Mouse (Mus musculus) mature B cell (primary cell): ENCODE data around the gene Lrmda.

Experiments
- in situ Hi-C: fragments of 300-500 bp; cut with MboI; formaldehyde crosslinking; loops from 2 replicates; pipeline ENCODE4 v1.14.3; 2019

Lrmda gene

DNA sequence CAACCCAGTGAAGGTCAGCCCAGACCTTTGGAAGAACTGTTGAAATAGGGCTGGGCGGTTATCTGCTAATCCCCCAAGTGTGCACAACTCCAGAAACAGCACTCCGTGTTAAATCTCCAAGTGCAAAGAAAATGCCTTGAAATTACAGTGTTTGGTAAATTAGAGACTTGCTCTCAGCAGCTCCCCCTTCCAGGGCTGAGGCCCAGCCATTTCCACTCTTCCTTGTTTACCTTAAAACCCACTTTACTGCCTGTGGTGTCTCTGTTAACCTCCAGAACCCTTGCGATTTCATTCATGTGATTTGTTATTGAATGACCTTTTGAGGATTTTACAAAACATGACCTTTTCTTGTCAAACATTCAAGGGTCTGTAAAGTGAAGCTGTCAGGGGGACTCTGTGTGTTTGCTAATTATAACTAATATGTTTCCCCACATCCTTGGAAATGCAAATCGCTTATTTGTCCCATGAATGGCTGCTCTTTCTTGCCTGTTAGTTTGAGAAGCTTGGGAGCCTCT lies 136.1 kb downstream of the Lrmda start:
- in situ Hi-C loops: no loop called here

DNA sequence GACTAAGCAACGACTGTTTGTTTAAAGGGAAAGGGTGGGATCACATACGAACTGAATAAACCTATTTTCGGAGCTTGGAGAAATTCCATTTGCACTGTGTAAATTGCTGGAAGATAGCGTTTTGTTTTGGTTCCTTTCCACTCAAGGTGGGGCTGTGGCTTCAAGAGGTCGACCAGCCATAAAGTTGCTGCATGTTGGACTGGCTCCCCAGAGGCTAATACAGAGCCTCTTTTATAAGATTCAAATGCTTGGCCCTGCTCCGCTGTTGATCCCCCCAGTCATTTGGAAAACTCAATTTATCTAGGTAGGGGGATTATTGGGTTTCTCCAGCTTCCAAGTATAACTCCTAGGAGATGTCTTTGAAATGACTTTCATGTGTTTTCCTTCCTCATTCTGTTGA lies 137.5 kb downstream of the Lrmda start:
- in situ Hi-C loops: no loop called here

DNA sequence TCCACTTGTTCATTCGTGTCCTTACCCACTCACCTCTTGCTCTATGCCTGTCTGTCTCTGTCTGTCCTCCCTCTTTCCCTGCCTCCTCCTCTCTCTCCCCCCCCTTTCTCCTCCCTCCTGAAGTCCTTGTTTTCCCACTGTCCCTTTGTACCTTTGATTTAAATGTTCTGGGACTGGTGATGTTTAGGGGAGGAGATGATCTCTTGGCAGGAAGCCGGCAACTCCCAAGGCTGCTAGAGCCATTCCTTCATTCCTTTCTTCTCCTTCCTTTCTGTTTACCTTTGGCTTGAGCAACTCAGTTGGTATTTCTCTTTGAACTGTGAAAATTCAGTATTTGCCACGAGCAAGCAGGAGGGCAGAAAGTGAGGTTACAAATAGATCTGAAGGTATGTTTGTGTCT lies 141.9 kb downstream of the Lrmda start:
- in situ Hi-C loops: no loop called here

DNA sequence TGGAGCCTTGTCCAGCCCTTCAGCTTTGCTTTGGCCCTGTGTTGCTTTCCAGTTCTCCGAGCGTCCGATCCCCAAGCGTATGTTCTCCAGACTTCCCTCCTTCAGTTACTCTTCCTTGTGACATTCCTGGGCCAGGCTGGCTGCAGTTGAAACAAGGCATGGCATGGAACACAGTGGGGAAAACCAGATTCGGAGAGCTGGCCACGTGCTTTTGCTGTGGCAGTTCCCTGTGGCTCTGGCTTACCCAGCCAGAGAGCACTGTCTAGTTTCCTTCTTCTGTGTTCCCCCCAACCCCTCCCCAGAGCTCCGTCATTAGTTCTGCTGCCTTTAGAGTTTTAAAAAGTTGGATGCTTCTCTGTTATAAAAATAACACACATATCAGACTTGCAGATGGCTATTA lies 147.8 kb downstream of the Lrmda start:
- in situ Hi-C loops: no loop called here

DNA sequence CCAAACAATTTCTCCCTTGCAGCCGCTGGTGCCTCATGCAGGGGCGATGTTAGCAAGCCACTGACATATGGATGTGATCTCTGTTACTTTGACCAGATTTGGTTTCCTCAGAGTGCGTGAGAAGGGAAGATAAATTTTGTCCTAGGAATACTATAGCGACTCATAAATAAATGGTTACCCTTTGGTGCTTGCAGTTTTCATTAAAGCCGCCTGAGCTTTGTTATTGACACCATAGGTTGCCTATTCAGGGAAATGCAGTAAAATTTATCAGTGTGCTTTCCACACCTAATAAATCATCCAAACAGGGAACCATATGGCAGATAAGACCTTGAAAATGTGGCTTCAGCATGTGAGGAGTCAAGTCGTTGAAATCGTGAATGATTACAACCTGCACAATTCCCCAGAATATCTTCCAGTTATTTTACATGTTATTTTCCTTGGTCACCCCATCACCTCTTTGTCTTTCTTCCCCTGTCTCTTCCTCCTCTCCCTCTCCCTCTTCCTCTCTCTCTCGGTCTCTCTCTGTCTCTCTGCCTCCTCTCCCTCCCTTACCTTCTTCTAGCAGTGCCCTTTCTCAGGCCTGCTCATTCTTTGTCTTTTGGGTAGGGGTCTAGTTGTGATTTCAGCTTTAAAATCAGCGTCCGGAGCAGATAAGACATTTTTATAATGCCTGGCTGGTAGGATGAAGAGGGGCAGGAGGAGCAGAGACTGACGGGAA lies 148.7 kb downstream of the Lrmda start:
- in situ Hi-C loops: no loop called here

DNA sequence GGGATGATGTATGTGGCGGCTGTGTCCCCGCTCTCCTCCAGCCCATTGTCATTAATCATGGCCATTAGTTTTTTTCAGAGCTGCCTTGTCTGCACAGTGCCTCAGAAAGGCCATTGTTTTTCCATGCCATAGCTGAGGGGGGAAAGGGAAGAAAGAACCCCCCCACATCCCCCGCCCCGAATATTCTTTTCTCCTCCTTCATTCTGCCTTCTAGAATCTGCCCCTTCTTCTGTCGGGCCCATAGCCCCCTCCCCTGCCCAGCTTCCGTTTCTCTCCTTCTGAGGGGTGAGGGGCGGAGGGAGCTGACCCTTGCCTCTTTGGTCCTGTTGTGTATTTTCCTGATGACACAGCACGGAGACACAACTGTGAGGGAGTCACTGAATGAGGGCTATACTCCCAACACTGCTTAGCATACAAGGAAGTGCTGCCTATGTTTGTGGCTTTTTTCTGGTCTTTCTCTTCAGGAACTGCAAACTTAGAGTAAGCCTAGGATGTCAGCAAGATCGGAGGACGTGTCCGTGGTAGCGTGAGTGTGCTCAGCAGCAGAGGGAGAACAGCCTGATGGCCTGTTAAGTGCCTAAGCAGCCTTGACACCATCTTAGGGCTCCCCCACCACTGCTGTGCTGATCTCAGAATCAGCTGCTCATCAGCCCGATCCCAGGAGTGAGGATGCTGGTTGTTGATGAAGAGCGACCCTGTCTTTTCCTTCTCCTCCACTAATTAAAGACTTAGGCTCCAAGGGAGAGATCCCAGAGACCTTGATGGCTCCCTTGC lies 149.5 kb downstream of the Lrmda start:
- in situ Hi-C loops: no loop called here

DNA sequence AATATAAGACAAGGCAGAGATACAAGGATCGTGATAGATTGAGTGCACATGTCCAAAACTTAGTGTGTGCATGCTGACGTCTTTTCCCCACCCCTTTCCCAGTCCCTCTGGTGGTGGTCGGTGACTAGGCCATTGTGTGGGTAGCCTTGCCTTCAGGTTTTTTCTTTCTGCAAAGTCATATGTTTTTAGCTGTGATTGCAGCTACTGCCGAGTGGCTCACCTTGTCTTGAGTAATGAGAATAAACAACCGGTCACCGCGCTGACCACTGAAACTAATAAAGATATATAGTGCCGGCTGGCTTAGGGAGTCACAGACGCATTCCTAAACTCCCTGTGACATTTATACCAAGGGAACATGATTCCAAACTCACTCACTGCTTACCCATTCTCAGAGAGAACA lies 155.2 kb downstream of the Lrmda start:
- in situ Hi-C loops: no loop called here

DNA sequence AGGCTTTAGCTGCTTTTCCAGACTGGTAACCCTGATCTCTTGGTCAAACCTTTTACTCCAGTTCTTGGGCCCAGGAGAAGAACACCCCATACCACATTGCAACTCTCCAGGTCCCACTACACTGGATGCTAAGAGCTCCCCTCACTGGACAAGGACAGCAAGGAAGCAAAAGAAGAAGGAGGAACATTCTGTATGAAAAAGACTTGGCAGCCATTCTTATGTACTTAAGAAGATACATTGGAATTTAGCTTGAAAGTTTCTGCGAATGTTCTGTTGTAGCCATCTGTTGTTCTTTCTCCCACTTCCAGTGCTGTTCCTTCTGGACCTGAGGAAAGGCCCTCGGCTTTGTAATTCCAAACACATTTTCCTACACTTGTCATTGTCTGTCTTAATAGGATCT lies 160.2 kb downstream of the Lrmda start:
- in situ Hi-C loops: no loop called here

DNA sequence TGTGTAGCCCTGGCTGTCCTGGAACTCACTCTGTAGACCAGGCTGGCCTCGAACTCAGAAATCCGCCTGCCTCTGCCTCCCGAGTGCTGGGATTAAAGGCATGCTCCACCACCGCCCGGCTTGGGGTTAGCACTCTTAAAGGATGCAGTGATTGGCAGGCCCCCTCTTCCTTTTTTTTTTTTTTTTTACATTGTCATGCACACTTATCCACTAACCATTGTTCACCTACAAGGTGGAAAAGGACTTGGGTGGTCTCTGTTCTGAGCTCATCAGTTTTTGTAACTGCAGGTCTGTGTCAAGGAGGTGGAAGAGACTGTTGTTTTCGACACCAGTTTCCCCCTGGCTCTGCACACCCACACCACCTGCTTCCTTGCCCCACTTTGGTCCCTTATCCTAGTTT lies 162.0 kb downstream of the Lrmda start:
- in situ Hi-C loops: no loop called here

DNA sequence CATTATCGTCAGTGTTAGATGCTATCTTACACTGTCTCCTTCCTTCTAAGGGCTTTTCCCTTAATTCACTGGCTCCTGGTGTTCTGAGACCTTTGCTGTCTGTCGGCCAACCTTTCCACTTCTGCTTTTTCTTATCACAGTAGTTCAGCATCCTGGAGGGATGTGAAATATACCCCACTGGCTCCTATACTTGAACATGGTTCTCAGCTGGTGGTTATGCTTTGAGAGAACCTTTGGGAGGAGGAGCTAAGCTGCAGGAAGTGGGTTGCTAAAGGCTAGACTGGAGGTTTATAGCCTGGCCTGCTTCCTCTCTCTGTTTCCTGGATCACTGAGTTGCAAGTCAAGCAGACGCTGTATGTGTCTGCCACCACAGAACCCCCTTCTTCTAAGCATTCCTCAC lies 163.7 kb downstream of the Lrmda start:
- in situ Hi-C loops: no loop called here

DNA sequence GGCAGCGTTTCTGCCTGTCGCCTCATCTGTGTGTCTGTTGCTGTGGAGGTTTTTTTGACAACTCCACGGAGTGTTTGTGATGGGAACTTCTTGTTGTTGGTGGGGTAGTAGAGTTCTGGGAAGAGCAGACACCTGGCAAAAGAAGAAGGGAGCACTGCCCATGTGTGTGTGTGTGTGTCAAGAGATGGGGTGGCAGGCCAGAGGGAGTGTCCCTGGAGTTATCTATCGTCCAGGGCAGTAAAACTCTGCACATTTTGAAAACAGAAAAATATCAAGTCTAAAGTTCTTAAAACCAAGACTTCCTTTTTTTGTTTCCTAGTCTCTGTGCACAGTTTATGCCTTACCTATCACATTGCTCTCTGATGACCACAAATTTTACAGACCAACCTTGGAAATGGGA lies 165.9 kb downstream of the Lrmda start:
- in situ Hi-C loops: no loop called here

DNA sequence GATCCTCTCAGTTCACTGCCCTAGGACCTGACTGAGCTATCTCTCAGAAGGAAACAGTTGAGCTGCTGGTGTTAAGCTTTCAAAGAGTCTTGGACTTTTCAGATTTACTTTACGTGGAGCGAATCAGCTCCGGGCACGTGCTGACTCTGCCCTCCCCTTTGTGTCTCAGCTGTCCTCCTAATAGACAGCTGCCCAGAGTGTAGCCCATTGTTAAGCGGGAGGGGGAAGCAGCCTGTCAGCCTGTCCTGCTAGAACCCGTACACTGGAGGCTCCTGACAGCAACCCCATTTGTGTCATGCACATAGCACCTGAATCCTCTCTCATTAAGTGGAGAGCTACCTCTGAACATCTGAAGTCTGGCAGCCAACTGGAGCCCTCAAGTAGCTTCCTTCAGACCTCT lies 170.6 kb downstream of the Lrmda start:
- in situ Hi-C loops: no loop called here

DNA sequence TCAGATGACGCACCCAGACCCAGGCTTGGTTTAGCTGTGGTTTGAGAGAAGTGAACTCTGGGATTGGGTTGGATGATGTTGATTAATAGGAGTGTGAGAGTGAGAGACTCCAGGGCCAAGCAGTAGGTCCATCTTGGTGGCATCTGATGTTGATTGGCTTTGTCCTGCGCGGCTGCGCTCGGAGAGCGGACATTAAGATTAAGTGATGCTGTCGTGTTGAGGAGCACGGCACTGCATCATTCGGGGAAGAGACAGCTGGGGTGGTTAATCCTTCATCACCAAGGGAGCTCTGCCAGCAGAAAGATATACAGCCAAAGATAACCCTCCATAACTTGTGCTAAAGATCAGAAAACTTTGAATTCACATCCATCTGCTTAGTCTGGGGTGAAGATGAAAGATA lies 172.7 kb downstream of the Lrmda start:
- in situ Hi-C loops: no loop called here

DNA sequence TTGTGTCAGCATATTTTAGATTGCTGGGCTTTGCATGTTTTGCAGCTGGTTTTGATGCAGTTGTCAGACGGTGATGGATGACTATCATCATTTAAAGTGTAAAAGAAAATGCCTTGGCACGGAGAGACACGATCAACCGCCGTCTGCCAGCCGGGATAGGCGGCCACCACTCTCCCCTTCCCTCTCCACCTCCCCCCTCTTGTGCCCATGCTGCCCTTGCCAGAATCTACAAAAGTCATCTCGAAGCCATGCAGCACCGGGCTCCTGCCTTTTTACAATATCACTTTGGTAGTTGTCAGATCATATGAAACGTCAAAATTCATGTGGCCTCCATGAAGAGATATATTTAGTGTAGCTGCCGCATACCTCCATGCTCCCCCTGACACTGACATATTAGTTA lies 178.5 kb downstream of the Lrmda start:
- in situ Hi-C loops: no loop called here

DNA sequence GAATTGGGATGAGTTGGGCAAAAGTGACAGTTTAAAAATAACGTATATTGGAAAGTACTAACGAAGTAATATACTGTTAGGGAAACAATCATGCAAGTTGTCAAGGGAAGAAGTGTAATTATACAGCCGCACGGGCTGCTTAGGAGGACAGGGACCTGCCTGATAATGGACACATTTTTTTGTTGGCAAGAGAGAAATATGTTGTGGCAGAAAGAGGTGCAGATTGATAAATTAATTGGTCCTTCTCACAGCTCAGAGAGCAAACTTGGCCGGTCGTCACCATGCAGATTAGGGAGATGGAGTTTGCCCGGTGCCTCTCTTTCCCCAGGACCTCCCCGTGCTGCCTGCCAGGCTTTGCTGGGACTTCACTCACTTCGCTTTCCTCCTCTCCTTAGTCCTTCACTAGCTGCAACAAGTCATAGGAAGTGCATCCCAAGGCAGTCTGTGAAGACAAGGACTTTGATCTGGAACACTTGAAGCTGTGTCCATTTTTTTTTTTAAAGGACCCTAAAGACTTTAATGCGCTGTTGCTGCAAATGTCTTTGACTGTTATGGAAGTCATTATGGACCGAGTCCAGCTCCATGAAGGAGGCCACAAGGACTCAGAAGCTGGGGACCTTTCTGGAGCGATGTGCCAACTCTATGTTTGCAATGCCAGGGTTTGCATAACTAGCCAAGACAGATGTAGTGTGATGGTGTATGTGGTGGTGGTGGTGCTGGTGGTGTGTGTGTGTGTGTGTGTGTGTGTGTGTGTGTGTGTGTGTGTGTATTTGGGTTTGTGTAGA lies 179.3 kb downstream of the Lrmda start:
- in situ Hi-C loops: no loop called here

DNA sequence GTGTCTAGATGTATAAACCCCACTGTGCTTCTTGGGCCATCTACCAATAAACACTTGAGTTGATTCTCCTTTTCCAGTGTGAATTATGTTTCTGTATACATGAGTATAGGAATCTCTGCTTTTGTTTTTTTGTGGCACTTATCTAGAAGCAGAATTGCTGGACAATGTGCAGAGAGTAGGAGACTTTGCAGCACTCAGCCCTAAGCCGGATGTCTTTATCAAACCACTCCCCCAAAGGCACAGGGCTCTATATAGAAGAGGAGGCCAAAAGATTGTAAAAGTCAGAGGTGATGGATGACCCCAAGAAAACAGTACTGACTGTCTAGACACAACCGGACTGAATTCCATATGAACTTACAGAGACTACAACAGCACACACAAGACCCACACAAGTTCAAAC lies 182.2 kb downstream of the Lrmda start:
- in situ Hi-C loops: no loop called here

DNA sequence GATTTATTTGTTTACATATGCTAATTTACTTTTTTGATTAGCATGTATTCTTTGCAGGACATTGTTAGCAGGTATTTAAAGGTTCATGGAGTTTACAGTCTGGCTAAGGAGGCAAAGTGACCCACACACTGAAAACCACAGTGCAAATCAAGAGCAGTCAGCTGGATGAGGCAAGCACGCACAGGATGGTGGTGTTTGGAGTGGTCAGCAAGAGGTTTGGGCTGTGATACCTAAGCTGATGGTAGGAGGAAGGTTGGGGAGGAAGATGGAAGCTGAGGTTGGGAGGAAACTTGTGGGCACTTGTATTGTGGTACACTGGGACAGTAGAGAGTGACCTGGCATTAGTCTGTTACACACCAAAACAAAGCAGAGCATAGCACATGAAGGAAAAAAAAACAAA lies 191.1 kb downstream of the Lrmda start:
- in situ Hi-C loops: no loop called here

DNA sequence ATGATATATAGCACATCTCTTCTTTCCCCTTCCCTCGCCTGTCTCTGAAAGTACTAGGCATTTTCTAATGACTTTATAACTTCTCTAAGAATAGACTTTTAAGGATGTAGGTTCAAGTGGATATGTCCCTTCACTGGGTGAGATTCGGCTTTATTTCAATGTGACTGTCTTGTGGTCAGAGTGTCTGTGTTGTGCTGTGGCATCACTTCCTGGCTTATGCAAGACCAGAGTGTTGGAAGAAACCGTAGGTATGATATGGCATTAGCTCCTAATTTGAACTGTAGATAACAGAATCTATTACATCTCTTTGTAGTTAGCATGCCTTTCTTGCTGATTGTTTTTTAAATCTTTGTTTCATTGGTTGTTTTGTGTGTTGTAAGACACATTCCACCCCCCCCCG lies 198.7 kb downstream of the Lrmda start:
- in situ Hi-C loops: no loop called here

DNA sequence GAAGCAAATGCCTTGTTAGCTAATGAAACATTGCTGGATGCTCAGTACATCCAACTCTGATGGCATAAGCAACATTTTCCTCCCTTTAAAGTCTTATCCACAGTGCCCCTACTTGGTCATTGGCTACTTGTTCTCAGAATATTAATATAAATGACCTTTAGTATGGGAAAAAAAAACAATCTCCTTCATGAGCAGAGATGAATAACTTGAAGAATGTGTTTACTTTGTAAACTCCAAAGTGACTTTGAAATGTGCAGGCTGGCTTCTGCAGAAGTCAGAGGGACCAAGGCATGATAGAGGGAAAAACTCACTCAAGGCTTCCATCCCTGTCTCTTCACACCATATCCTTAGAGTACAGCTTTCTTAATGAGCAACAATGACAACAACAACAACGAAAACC lies 202.5 kb downstream of the Lrmda start:
- in situ Hi-C loops: no loop called here

DNA sequence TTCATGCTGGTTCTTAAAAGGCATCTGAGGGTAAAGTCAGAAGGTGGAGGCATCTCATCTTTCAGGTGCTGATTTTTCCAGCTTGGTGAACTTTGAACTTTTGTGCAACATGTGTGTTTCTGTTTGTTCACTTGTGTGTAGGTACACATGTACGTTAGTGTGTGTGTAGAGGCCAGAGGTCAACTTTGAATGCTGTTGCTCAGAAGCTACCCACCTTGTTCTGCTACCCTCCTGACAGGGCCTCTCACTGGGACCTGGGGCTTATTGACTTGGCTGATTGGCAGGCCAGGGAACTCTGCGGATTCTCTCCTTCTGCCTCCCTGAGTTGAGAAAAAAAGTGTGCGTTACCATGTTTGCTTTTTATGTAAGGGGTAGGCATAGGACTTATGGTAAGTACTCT lies 203.1 kb downstream of the Lrmda start:
- in situ Hi-C loops: no loop called here

DNA sequence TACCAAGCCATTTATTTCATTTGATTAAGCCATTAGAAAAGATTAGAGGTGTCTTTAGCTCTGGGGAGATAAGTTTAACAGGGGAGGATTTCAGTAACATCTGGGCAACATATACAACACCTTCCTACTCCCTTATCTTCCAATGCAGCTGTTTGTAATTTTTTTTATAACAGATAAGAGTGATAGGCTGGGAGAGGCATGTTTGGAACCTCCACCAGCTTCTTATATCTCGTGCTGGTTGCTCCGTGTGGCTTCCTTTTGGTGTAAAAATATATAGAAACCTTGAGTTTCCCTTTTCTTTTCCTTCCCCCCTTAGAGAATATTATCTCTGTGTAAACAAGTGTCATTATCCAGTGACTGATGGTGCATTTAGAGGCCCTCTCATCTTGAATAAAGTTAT lies 206.7 kb downstream of the Lrmda start:
- in situ Hi-C loops: no loop called here

DNA sequence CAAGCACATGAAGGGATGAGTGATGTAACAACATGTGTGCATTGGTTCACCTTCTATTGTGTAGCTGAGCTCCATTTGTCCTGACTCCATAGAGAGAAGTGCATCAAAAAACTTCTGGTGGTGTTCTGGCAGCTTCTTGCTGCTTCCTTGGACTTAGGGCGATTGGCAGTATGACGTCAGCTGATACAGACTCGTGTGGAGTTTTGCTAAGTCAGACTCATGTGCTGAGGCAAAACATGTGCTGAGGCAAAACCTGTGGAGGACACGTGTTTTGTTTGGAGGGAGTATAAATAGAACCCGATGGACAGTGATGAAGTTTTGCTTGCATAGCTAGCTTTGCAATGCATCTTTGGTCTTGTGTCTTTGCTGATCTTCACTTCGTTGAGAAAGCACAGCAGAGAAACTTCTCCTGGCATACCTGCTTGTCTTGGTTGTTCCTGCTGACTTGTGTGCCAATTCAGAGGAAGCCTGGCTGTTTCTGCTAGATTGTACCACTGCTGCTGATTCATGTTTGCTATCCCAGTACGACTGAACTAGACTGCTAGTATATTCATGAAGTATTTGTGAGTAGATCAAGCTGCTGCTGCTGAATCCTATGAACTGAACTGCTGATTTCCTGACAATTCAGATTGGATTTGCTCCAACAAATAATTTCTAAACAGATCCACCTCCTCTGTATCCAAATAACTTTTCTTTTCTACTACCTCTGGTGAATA lies 208.9 kb downstream of the Lrmda start:
- in situ Hi-C loops: no loop called here
